Mouse (Mus musculus) left cerebral cortex, postnatal 14 days (tissue): ENCODE measurements around the gene Mrps26. TPM values are rescaled to one million over a fixed set of nuclear protein-coding genes. Genes with fewer than 3 reads are reported as not detected.

Experiments used
- DNase-seq, 2 experiments: peaks; one replicate each; pipeline ENCODE4 v3.0.0; 2021 to 2022; ENCODE audit warnings: low spot score in 2 of 2, mixed read lengths in 1 of 2
- intact Hi-C: fragments of 180-260 bp; cut with DNase I; formaldehyde crosslinking; loops from one replicate; pipeline ENCODE4 v1.15.1; 2025
- microRNA-seq, 2 experiments: library from miRNA; unstranded; fragments of <30 nt; microRNA quantifications; one replicate each; pipeline ENCODE4 v1.2.0; 2022
- total RNA-seq, 2 experiments: library from RNA; stranded (reverse); gene quantifications; 2 replicates each; pipeline ENCODE4 v1.2.3; 2021

The Mrps26 gene
- total RNA-seq, 2 experiments from 2014 or later = 72.2 to 75.8 TPM

DNA sequence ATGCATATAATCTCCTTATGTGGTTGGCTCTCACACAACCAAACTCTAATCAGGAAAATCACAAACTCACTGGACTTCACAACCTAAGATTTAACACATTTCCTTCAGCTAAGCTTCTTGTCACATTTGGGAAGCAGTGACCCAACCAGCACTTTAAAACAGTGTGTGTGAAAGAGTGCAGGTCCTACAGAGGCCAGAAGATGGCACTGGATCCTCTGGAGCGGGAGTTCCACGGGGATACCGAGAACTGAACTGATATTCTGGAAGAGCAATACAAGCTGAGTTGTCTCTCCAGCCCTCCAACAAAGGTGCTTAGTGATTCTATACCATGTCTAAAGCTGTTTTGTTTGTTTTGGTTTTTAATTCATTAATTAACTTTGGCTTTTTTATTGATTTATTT lies 49.5 kb downstream of the Mrps26 start:
- intact Hi-C loops = no loop called here
- DNase-seq = no peak

Small RNA genes lying within 50 kb of the gene (microRNA-seq; reads per million reads assigned to microRNA genes)
- 0 reads per million in 2 experiments for gene Gm23876

Other genes starting within 250 kb of the Mrps26 start
- gene Cpxm1, start 166.2 kb upstream of the Mrps26 start, total RNA-seq = 10 to 100 TPM in 1 of 2 experiments, 1 to 10 TPM in 1; 8.5 to 13.2 TPM
- not detected for gene Gm28372, start 158.5 kb upstream of the Mrps26 start, total RNA-seq
- not detected for gene 1700020A23Rik, start 158.5 kb upstream of the Mrps26 start, total RNA-seq
- gene Tmem239, start 157.3 kb upstream of the Mrps26 start, total RNA-seq = not detected
- gene Vps16, start 139.4 kb upstream of the Mrps26 start, total RNA-seq = 10 to 100 TPM; 66.7 to 83.6 TPM
- 10 to 100 TPM; 21.3 to 22.1 TPM for gene Pced1a, start 139.0 kb upstream of the Mrps26 start, total RNA-seq
- 100 to 1,000 TPM; 251 to 257 TPM for gene Ptpra, start 113.5 kb upstream of the Mrps26 start, total RNA-seq
- gene Oxt, start 12.4 kb downstream of the Mrps26 start, total RNA-seq = 1 to 10 TPM in 1 of 2 experiments, not detected in 1; 1.5 TPM
- gene Avp, start 18.8 kb downstream of the Mrps26 start, total RNA-seq = 10 to 100 TPM in 1 of 2 experiments, under 1 TPM in 1; 0.68 to 21.7 TPM
- 1 to 10 TPM; 7.3 to 8.0 TPM for gene Fastkd5, start 66.3 kb downstream of the Mrps26 start, total RNA-seq
- 1 to 10 TPM; 7.7 to 8.3 TPM for gene Ubox5, start 66.3 kb downstream of the Mrps26 start, total RNA-seq
- 10 to 100 TPM; 88.0 to 89.5 TPM for gene Lzts3, start 79.1 kb downstream of the Mrps26 start, total RNA-seq
- gene Ddrgk1, start 100.9 kb downstream of the Mrps26 start, total RNA-seq = 10 to 100 TPM; 78.1 to 85.2 TPM
- gene Itpa, start 103.9 kb downstream of the Mrps26 start, total RNA-seq = 10 to 100 TPM; 40.4 to 41.9 TPM
- 1 to 10 TPM in 1 of 2 experiments, under 1 TPM in 1; 0.32 to 1.8 TPM for gene Slc4a11, start 133.8 kb downstream of the Mrps26 start, total RNA-seq